Mouse (Mus musculus) MEL (cell line): ENCODE results near the gene Cald1. TPM values are rescaled to one million over a fixed set of nuclear protein-coding genes. Genes with fewer than 3 reads are reported as not detected.

Experiments used
- DNase-seq: peaks from one replicate; pipeline ENCODE4 v3.0.0; 2011; ENCODE audit warnings: low read depth, low spot score
- H3K27ac ChIP-seq: 2 replicates; pipeline ENCODE4 v1.5.1; 2012; ENCODE audit warnings: low read depth, mild to moderate bottlenecking, control low read depth, low read length, moderate library complexity; ENCODE audit not compliant: control insufficient read depth
- H3K27me3 ChIP-seq, 2 experiments: fragments of 150-350 bp in 1 of 2; sonication (generic) in 1 of 2; 2 replicates each; pipeline ENCODE4 v1.6.1; 2012; ENCODE audit warnings: low read length in 2 of 2, mild to moderate bottlenecking in 2 of 2, improper control_type of control experiment in 1 of 2, moderate library complexity in 1 of 2; ENCODE audit not compliant: insufficient read depth in 2 of 2, control insufficient read depth in 1 of 2
- H3K36me3 ChIP-seq, 2 experiments: 2 replicates each; pipeline ENCODE4 v1.6.1; 2012 to 2014; ENCODE audit warnings: low read length in 2 of 2, improper control_type of control experiment in 1 of 2, inconsistent platforms in 1 of 2, mild to moderate bottlenecking in 1 of 2; ENCODE audit not compliant: insufficient read depth in 2 of 2, control insufficient read depth in 1 of 2
- H3K4me1 ChIP-seq, 2 experiments: fragments of 150-350 bp in 1 of 2; sonication (generic) in 1 of 2; 2 replicates each; pipeline ENCODE4 v1.6.1; 2012; ENCODE audit warnings: low read length in 2 of 2, improper control_type of control experiment in 1 of 2, mild to moderate bottlenecking in 1 of 2; ENCODE audit not compliant: insufficient read depth in 2 of 2, control insufficient read depth in 1 of 2
- H3K4me3 ChIP-seq, 2 experiments: fragments of 150-350 bp in 1 of 2; sonication (generic) in 1 of 2; 2 replicates each; pipeline ENCODE4 v1.5.1; 2012; ENCODE audit warnings: low read depth in 2 of 2, low read length in 2 of 2, mild to moderate bottlenecking in 2 of 2, moderate library complexity in 2 of 2, control low read depth in 1 of 2, improper control_type of control experiment in 1 of 2; ENCODE audit not compliant: control insufficient read depth in 1 of 2, insufficient read depth in 1 of 2
- H3K79me2 ChIP-seq: 2 replicates; pipeline ENCODE4 v1.6.1; 2012; ENCODE audit warnings: mild to moderate bottlenecking, low read length, moderate library complexity; ENCODE audit not compliant: control insufficient read depth, poor library complexity, insufficient read depth
- H3K9ac ChIP-seq: 2 replicates; pipeline ENCODE4 v1.6.1; 2012; ENCODE audit warnings: low read depth, mild to moderate bottlenecking, control low read depth, low read length, moderate library complexity; ENCODE audit not compliant: control insufficient read depth, poor library complexity, severe bottlenecking
- H3K9me3 ChIP-seq: fragments of 150-350 bp; sonication (generic); replicated peaks from 2 replicates; pipeline ENCODE4 v1.6.1; 2012; ENCODE audit warnings: mild to moderate bottlenecking, low read length, improper control_type of control experiment, moderate library complexity; ENCODE audit not compliant: insufficient read depth
- CHD2 ChIP-seq: IDR thresholded peaks from 2 replicates; pipeline ENCODE4 v1.6.1; 2011; ENCODE audit warnings: low read length, improper control_type of control experiment
- CTCF ChIP-seq, 3 experiments: IDR thresholded peaks in 2 of 3; conservative IDR thresholded peaks in 1 of 3; 2 replicates each; pipeline ENCODE4 v1.5.1; 2011 to 2012; ENCODE audit warnings: low read length in 3 of 3, low read depth in 2 of 3, mild to moderate bottlenecking in 2 of 3, improper control_type of control experiment in 1 of 3, inconsistent platforms in 1 of 3, mixed read lengths in 1 of 3, moderate library complexity in 1 of 3; ENCODE audit not compliant: control insufficient read depth in 1 of 3, insufficient read depth in 1 of 3, poor library complexity in 1 of 3, severe bottlenecking in 1 of 3
- E2F4 ChIP-seq: IDR thresholded peaks from 2 replicates; pipeline ENCODE4 v1.6.1; 2011; ENCODE audit warnings: low read depth, low read length, improper control_type of control experiment, borderline replicate concordance
- ELF1 ChIP-seq: IDR thresholded peaks from 2 replicates; pipeline ENCODE4 v1.6.1; 2014; ENCODE audit warnings: low read depth, mild to moderate bottlenecking, inconsistent platforms, low read length, improper control_type of control experiment, moderate library complexity
- EP300 ChIP-seq, 2 experiments: IDR thresholded peaks; 2 replicates each; pipeline ENCODE4 v1.6.1; 2011; ENCODE audit warnings: improper control_type of control experiment in 2 of 2, low read length in 2 of 2, low read depth in 1 of 2, mild to moderate bottlenecking in 1 of 2
- GATA1 ChIP-seq: IDR thresholded peaks from 2 replicates; pipeline ENCODE4 v1.6.1; 2011; ENCODE audit warnings: low read depth, low read length, improper control_type of control experiment
- JUND ChIP-seq: IDR thresholded peaks from 2 replicates; pipeline ENCODE4 v1.6.1; 2011; ENCODE audit warnings: low read depth, mild to moderate bottlenecking, improper control_type of control experiment, low read length
- KAT2A ChIP-seq: conservative IDR thresholded peaks from 2 replicates; pipeline ENCODE4 v1.6.1; 2012; ENCODE audit warnings: low read depth, low read length, improper control_type of control experiment, inconsistent platforms
- MAX ChIP-seq: IDR thresholded peaks from 2 replicates; pipeline ENCODE4 v1.6.1; 2011; ENCODE audit warnings: low read length, improper control_type of control experiment
- MAZ ChIP-seq: IDR thresholded peaks from 2 replicates; pipeline ENCODE4 v1.6.1; 2012; ENCODE audit warnings: low read depth, mild to moderate bottlenecking, inconsistent platforms, low read length, improper control_type of control experiment
- MEF2A ChIP-seq: IDR thresholded peaks from 2 replicates; pipeline ENCODE4 v1.6.1; 2014; ENCODE audit warnings: low read depth, mild to moderate bottlenecking, inconsistent platforms, low read length, improper control_type of control experiment; ENCODE audit not compliant: poor library complexity, insufficient replicate concordance, severe bottlenecking; ENCODE audit errors: extremely low read depth
- MYB ChIP-seq: IDR thresholded peaks from 2 replicates; pipeline ENCODE4 v1.6.1; 2011; ENCODE audit warnings: mild to moderate bottlenecking, low read depth, low read length, improper control_type of control experiment
- MYC ChIP-seq: IDR thresholded peaks from 2 replicates; pipeline ENCODE4 v1.6.1; 2011; ENCODE audit warnings: low read depth, mild to moderate bottlenecking, low read length, improper control_type of control experiment, moderate library complexity
- NELFE ChIP-seq: IDR thresholded peaks from 2 replicates; pipeline ENCODE4 v1.6.1; 2011; ENCODE audit warnings: low read depth, low read length, improper control_type of control experiment
- POLR2A ChIP-seq, 2 experiments: IDR thresholded peaks; 2 replicates each; pipeline ENCODE4 v1.6.1; 2011 to 2012; ENCODE audit warnings: low read length in 2 of 2, mild to moderate bottlenecking in 2 of 2, control low read depth in 1 of 2, improper control_type of control experiment in 1 of 2, low read depth in 1 of 2, moderate library complexity in 1 of 2; ENCODE audit not compliant: control insufficient read depth in 1 of 2, insufficient read depth in 1 of 2, poor library complexity in 1 of 2
- POLR2AphosphoS5 ChIP-seq: IDR thresholded peaks from 2 replicates; pipeline ENCODE4 v1.6.1; 2012; ENCODE audit warnings: low read depth, borderline replicate concordance, mild to moderate bottlenecking, inconsistent platforms, low read length, moderate library complexity, mixed read lengths
- RCOR1 ChIP-seq: IDR thresholded peaks from 2 replicates; pipeline ENCODE4 v1.6.1; 2012; ENCODE audit warnings: low read depth, mild to moderate bottlenecking, inconsistent platforms, low read length, improper control_type of control experiment
- SIN3A ChIP-seq: IDR thresholded peaks from 2 replicates; pipeline ENCODE4 v1.6.1; 2012; ENCODE audit warnings: low read length, improper control_type of control experiment, inconsistent platforms
- USF2 ChIP-seq, 2 experiments: IDR thresholded peaks; 2 replicates each; pipeline ENCODE4 v1.6.1; 2011 to 2012; ENCODE audit warnings: improper control_type of control experiment in 2 of 2, low read length in 2 of 2, borderline replicate concordance in 1 of 2, inconsistent platforms in 1 of 2, low read depth in 1 of 2, mild to moderate bottlenecking in 1 of 2; ENCODE audit not compliant: insufficient read depth in 1 of 2
- ZKSCAN1 ChIP-seq: IDR thresholded peaks from 2 replicates; pipeline ENCODE4 v1.6.1; 2012; ENCODE audit warnings: low read depth, mild to moderate bottlenecking, inconsistent platforms, low read length, improper control_type of control experiment, moderate library complexity
- polyA plus RNA-seq, 2 experiments: library from polyadenylated mRNA; stranded (reverse) in 1 of 2; unstranded in 1 of 2; fragments of >175 nt in 1 of 2; fragments of >200 nt in 1 of 2; gene quantifications; 2 replicates each; pipeline versions ENCODE4 v1.2.1 to v1.2.4; 2012; ENCODE audit warnings: low replicate concordance in 2 of 2, low read depth in 1 of 2; ENCODE audit not compliant: insufficient read length in 2 of 2, insufficient read depth in 1 of 2, missing spikeins in 1 of 2
- total RNA-seq: library from RNA; depleted of rRNA; stranded (reverse); fragments of 300-350 nt; gene quantifications from 2 replicates; pipeline ENCODE4 v1.2.3, GENCODE M21; 2012

Cald1 gene
- total and polyA plus RNA-seq, 3 experiments = not detected

DNA sequence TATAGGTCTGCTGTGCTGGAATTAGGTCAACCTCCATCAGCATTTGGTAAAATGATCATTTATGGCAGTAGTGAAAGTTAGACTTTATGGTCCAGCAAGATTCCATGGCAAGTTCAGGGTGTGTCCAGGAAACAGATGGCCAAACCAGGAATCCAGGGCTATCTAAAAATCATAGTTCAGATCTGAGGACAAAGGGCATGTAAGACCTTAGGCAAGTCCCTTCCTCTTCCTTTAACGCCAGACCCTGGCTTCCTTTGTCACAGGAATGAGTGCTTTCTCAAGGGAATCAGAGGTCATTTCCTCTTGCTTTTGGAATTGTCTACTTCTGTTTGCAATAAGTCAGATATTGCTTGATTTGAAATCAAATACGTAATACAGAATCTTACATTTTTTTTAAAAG, 90.7 kb downstream of the Cald1 start:
- Histone ChIP-seq H3K9ac (no peak overlapping the region), H3K36me3 (no peaks in the 10 kb centered on the region)
- TF ChIP-seq ZKSCAN1 = no peak
- TF ChIP-seq MYB = no peak
- no peak for TF ChIP-seq USF2 (IDR thresholded peaks at IDR 0.05; ENCODE audit: borderline replicate concordance in 1 of 2, insufficient read depth in 1 of 2, low read depth in 1 of 2, low read length in 2 of 2)
- TF ChIP-seq CTCF (IDR thresholded peaks at IDR 0.05 in 2 of 3, conservative IDR thresholded peaks at IDR 0.05 in 1 of 3; ENCODE audit: control insufficient read depth in 1 of 3, insufficient read depth in 1 of 3, low read depth in 2 of 3, low read length in 3 of 3, poor library complexity in 1 of 3, severe bottlenecking in 1 of 3) = no peak
- no peak for TF ChIP-seq EP300 (IDR thresholded peaks at IDR 0.05; ENCODE audit: low read depth in 1 of 2, low read length in 2 of 2)
- TF ChIP-seq ELF1 = no peak
- no peak for TF ChIP-seq NELFE
- no peak for TF ChIP-seq SIN3A
- no peak for TF ChIP-seq MEF2A
- no peak for TF ChIP-seq JUND
- TF ChIP-seq MYC = no peak
- TF ChIP-seq MAZ = no peak
- TF ChIP-seq CHD2 = no peak
- no peak for TF ChIP-seq GATA1
- TF ChIP-seq, all 39 proteins: peak for 0
- Histone ChIP-seq H3K79me2 (no peaks in the 10 kb centered on the region), H3K27ac (no peak overlapping the region), H3K9me3 (no peaks in the 10 kb centered on the region), H3K4me3 (no peak overlapping the region), H3K4me1 (no peaks in the 10 kb centered on the region), H3K27me3 (peaks cover 2 to 9% of the 10 kb centered on the region in 2 experiments; a peak in 3 of 4 replicates)
- no peak for DNase-seq

DNA sequence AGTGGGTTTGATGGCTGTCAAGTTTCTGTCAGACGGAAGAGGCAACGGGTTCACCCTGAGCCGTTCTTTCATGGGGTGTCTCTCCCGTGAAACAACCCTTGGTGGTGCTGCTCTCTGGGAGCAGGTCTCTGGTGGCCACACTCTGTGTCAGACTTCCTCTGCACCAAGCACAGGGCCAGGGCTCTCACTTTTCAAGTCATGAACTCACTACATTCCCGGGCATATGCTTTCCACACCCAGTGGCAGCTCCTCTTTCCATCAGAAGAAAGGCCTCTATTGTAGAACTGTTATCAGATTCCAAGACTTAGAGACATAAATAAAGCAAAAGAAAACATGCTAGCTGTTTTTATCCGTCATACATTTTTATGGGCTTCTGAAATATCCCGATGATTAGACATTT, 93.1 kb downstream of the Cald1 start:
- Histone ChIP-seq H3K36me3 (no peaks in the 10 kb centered on the region), H3K9me3 (no peaks in the 10 kb centered on the region), H3K27me3 (peaks cover 0 to 5% of the 10 kb centered on the region in 2 experiments; a peak in 2 of 4 replicates), H3K4me3 (no peak overlapping the region), H3K4me1 (no peaks in the 10 kb centered on the region), H3K27ac (no peak overlapping the region), H3K79me2 (no peaks in the 10 kb centered on the region), H3K9ac (no peak overlapping the region)
- DNase-seq = no peak
- TF ChIP-seq E2F4 (no peak), KAT2A (no peak), RCOR1 (no peak), POLR2A (IDR thresholded peaks at IDR 0.05; ENCODE audit: control insufficient read depth in 1 of 2, insufficient read depth in 1 of 2, low read depth in 1 of 2, low read length in 2 of 2, poor library complexity in 1 of 2) (no peak), ELF1 (no peak), MEF2A (no peak), POLR2AphosphoS5 (no peak), MYB (no peak), MAX (no peak), MAZ (no peak), MYC (no peak)
